Mouse (Mus musculus) erythroblast, embryonic 14.5 days (primary cell): ENCODE data around the gene Hist1h2bf. TPM values are rescaled to one million over a fixed set of nuclear protein-coding genes. Genes with fewer than 3 reads are reported as not detected.
"Not testable (repeated sequence)": the region's sequence is repeated elsewhere in the genome, so short reads cannot be mapped to it uniquely, and the experiment has no call there.

Experiments
- H3K27me3 ChIP-seq: 2 replicates; pipeline ENCODE4 v1.6.1; 2012; ENCODE audit warnings: inconsistent platforms; ENCODE audit not compliant: control insufficient read depth
- H3K36me3 ChIP-seq: 2 replicates; pipeline ENCODE4 v1.6.1; 2012; ENCODE audit warnings: mild to moderate bottlenecking, inconsistent platforms; ENCODE audit not compliant: control insufficient read depth
- H3K4me1 ChIP-seq: 2 replicates; pipeline ENCODE4 v1.6.1; 2012; ENCODE audit warnings: inconsistent platforms; ENCODE audit not compliant: control insufficient read depth
- H3K4me3 ChIP-seq: replicated peaks from 2 replicates; pipeline ENCODE3; 2012; ENCODE audit warnings: moderate library complexity, mild to moderate bottlenecking, inconsistent platforms
- H3K9me3 ChIP-seq: 2 replicates; pipeline ENCODE4 v1.6.1; 2012; ENCODE audit warnings: low read length, inconsistent platforms, mixed read lengths; ENCODE audit not compliant: control insufficient read depth
- GATA1 ChIP-seq: IDR thresholded peaks from 2 replicates; pipeline ENCODE4 v1.6.1; 2012; ENCODE audit warnings: low read length, inconsistent platforms, mixed read lengths
- TAL1 ChIP-seq: IDR thresholded peaks from 3 replicates; pipeline ENCODE4 v1.6.1; 2012; ENCODE audit warnings: low read length, inconsistent platforms, mixed read lengths
- polyA plus RNA-seq: library from polyadenylated mRNA; stranded (reverse); fragments of >175 nt; gene quantifications from 2 replicates; pipeline ENCODE4 v1.2.3, GENCODE M21; 2012

Gene Hist1h2bf
- 6.6 and 15.6 TPM in 2 replicates for polyA plus RNA-seq

DNA sequence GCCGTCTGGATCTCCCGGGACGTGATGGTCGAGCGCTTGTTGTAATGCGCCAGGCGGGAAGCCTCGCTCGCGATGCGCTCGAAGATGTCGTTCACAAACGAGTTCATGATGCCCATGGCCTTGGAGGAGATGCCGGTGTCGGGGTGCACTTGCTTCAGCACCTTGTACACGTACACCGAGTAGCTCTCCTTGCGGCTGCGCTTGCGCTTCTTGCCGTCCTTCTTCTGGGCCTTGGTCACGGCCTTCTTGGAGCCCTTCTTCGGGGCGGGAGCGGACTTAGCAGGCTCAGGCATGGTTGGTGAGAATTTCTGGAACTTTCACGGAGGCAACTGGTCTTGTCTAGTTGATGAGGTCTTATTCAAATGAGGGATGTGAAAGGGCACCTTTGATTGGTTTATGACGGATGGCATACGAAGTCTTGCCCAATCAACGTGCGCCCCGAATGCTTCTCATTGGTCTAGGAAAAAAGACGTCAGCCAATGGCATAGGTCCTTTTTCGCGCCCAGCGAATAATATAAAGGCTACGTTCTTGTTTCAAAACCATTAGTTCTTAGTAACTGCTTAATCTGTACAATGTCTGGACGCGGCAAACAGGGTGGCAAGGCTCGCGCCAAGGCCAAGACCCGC, at the start of gene Hist1h2bf, which contains the start of gene Hist1h2ad:
Hist1h2bf (minus strand) TSS at position 299 of the 627 bp plus-strand sequence.
Hist1h2ad (plus strand) TSS at position 484 of the 627 bp plus-strand sequence.
- H3K36me3 ChIP-seq, H3K9me3 ChIP-seq, H3K27me3 ChIP-seq: not testable (repeated sequence)
- Histone ChIP-seq H3K4me3 (peak within 1 kb of the TSS; percentile 72), H3K4me1 (peaks cover 39% of the 10 kb centered on the region)

DNA sequence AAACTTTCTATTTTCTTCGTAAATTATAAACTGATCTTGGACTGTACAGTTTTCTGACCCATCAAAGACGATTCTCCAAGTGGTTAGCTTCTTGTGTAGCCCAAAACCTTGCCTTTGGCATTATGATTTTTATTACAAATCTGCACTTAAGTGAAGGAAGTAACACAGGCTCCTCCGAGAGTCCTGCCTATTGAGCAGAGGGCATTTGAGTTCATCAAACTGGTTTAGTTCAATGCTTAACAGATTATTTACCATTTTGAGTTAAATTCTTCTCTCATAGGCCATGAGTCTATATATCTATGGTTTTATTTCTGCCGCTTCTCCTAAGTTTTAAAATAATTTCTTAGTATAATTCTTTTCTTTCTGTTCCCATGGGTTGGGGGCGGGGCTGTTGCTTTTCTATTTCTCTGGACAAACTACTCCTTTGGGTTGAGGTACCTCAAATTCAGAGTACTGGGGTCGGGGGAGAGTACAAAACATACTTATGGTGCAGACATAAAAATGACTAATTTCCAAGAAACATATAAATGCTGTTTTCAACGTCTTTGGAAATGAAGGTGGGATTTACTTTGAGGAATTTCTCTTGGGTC, 49.0 kb upstream of the Hist1h2bf start:
- peaks cover 9% of the 10 kb centered on the region for H3K36me3 ChIP-seq
- H3K4me3 ChIP-seq: peak overlapping the region; percentile 65
- H3K27me3 ChIP-seq: peaks cover 34% of the 10 kb centered on the region
- no peaks in the 10 kb centered on the region for H3K9me3 ChIP-seq
- H3K4me1 ChIP-seq: peaks cover 42% of the 10 kb centered on the region
- no peak for TF ChIP-seq GATA1
- TF ChIP-seq TAL1: no peak

DNA sequence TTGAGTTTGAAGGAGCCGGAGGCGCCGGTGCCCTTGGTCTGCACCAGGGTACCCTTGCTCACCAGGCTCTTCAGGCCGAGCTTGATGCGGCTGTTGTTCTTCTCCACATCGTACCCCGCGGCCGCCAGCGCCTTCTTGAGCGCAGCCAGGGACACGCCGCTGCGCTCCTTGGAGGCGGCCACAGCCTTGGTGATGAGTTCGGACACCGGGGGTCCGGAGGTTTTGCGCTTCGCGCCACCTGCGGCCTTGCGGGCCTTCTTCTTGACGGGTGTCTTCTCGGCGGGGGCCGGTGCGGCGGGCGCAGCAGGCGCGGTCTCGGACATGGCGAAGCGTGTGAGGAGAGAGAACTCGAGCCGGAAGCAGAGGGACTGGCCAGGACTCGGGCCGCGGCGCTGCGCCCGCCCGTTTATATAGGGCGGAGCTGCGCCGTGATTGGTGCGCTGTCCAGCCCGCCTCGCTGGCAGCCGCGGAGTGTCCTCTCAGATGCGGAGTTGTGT, 48.2 kb upstream of the Hist1h2bf start, which contains the start of gene Hist1h1e:
Hist1h1e (minus strand) TSS at position 384 of the 497 bp plus-strand sequence.
- peaks cover 45% of the 10 kb centered on the region for H3K4me1 ChIP-seq
- peak within 1 kb of the TSS; percentile 65 for H3K4me3 ChIP-seq
- peaks cover 28% of the 10 kb centered on the region for H3K27me3 ChIP-seq
- not testable (repeated sequence) for H3K36me3 ChIP-seq, H3K9me3 ChIP-seq

DNA sequence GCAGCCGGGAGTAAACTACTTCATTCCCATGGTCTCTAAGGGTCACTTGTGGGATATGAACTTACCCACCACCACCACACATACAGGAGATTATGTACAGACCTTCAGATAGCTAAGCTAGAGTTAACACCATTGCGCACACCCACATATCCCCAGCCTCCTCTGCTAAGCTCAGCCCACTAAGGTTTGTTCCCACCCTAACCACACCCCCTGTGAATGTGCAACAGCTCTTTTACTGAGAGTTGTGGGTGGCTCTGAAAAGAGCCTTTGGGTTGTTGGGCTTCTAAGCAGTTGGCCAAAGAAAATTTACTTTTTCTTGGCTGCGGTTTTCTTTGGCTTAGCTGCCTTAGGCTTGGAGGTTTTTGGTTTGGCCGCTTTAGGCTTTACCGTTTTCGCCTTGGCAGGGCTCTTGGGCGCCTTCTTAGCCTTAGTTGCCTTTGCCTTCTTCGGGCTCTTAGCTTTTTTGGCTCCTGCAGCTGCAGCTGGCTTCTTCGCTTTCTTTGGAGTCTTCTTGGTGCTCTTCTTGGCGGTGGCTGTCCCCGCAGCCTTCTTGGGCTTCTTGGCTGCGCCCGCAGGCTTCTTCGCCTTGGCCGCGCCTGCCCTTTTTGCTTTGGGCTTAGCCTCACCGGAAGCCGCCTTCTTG, 47.7 kb upstream of the Hist1h2bf start:
- H3K4me3 ChIP-seq: peak overlapping the region; percentile 65
- peaks cover 10% of the 10 kb centered on the region for H3K36me3 ChIP-seq
- TF ChIP-seq TAL1 (no peak), GATA1 (no peak; the same call in 1 of the 2 replicates)
- H3K9me3 ChIP-seq: no peaks in the 10 kb centered on the region
- peaks cover 46% of the 10 kb centered on the region for H3K4me1 ChIP-seq
- H3K27me3 ChIP-seq: peaks cover 24% of the 10 kb centered on the region

DNA sequence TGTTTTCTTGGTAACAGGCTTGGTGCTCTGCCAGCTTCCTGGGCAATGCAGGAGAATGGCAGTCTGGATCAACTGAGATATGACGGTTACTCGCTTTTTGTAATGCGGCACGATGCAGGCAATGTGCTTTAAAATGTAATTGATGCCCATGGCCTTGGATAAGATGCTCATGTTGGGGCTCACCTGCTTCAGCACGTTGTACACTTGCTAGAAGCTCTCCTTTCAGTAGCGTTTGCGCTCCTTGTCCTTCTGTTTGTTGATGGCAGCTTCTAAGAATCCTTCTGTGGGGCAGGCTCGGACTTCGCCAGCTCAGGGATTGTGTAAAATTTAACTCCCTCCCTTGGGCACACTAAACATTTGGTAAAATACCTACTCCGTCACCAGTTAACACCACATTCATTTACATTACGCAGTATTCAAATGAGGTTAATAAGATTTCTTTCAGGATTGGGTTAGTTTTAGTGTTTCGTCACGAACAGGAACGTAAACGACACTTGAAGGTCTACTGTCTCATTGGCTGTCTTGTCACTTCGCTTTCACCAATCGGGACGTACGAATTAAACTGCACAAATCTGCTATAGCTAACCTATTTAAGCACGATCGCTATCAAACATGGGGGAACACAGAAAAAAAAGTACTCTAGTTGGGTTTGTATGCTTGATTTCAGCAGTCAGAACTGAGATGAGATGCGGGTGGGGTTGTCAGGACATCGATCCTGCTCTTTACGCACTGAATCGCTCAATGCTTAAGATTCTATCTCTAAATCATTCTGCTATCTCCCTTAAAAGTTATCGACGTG, 46.9 kb upstream of the Hist1h2bf start, which contains the start of gene Hist1h2be:
Hist1h2be (minus strand) TSS at position 392 of the 799 bp plus-strand sequence.
- TF ChIP-seq TAL1 (no peak), GATA1 (peak; percentile 49; the same call in 1 of the 2 replicates)
- Histone ChIP-seq H3K4me3 (peak within 1 kb of the TSS; percentile 65), H3K9me3 (no peaks in the 10 kb centered on the region)

DNA sequence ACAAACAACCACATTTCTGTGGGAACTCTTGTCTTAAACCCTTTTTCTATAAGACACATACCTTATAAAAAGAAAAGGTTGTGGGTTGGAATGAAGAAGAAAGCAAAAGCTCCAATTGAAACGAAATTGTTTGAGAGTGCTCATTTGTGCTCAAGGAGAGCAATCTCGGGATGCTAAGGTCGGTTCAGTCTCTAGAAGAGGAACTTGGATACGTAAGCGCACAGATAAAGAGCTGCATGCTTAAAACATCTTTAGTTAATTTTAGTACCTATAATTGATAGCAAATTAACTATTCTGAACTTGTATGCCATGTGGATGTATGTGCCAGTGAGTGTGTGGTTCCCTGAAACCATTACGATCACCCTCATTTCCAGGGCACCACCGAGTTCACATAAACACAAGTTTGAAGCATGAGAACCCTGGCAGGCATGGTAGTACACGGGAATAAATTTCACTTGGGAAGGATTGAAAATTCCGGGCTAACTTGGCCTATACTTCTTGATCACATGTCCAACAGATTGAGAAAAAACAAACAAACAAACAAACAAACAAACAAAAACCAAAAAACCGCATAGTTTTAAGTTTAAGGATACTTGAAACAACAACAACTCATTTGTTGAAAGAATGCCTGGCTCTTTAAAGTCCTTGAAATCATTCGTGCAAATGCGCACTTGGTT, 46.2 kb upstream of the Hist1h2bf start:
- peaks cover 9% of the 10 kb centered on the region for H3K27me3 ChIP-seq
- H3K4me1 ChIP-seq: peaks cover 48% of the 10 kb centered on the region
- H3K36me3 ChIP-seq: peaks cover 15% of the 10 kb centered on the region
- H3K9me3 ChIP-seq: no peaks in the 10 kb centered on the region
- H3K4me3 ChIP-seq: peak overlapping the region; percentile 65
- no peak for TF ChIP-seq GATA1
- no peak for TF ChIP-seq TAL1

More for the DNA sequence above, 46.9 kb upstream of the Hist1h2bf start, which contains the start of gene Hist1h2be:
- H3K4me1 ChIP-seq: peaks cover 46% of the 10 kb centered on the region
- H3K27me3 ChIP-seq: peaks cover 17% of the 10 kb centered on the region
- H3K36me3 ChIP-seq: peaks cover 10% of the 10 kb centered on the region

DNA sequence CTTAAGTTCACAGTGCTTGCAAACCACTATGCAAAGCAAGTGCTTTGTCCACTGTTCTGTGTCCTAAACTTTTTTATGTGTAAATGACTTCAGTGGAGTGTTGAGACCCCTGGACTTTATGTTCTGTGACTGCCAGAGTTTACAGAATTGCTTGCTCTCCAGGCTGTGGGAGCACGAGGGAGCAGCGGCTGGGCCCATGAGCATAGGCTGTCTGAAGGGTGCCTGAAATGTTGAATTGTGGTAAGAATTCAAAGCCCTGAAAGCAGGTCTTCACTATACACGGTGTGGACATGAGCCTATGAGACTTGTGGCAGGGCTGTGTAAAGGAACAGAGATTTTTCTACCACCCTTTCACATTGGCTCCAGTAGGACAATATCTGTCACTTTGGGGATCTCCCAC, 37.6 kb upstream of the Hist1h2bf start:
- H3K4me1 ChIP-seq: peaks cover 34% of the 10 kb centered on the region
- H3K4me3 ChIP-seq: no peak overlapping the region
- TF ChIP-seq TAL1 (no peak), GATA1 (no peak)
- H3K27me3 ChIP-seq: no peaks in the 10 kb centered on the region
- H3K36me3 ChIP-seq: peaks cover 53% of the 10 kb centered on the region
- H3K9me3 ChIP-seq: no peaks in the 10 kb centered on the region

DNA sequence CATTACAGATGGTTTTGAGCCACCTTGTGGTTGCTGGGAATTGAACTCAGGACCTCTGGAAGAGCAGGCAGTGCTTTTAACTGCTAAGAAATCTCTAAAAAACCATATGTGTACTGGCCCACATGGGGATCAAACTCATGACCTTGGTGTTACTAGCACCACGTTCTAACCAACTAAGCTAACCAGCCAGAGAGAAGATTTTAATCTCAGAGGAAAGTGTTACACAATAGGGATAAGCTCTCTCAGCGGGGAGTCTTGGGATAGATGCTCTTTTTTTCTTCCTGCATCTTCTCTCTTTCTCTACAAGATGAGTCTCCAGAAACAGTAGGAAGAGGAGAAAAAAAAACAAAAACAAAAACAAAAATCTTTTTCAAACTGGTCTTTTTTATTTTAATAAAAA, 36.4 kb upstream of the Hist1h2bf start:
- Histone ChIP-seq H3K4me3 (no peak overlapping the region), H3K4me1 (peaks cover 36% of the 10 kb centered on the region), H3K9me3 (no peaks in the 10 kb centered on the region), H3K36me3 (peaks cover 55% of the 10 kb centered on the region), H3K27me3 (no peaks in the 10 kb centered on the region)
- no peak for TF ChIP-seq TAL1
- no peak for TF ChIP-seq GATA1
